Mouse (Mus musculus): Measurements from ENCODE around the gene Tet3. TPM values are rescaled to one million over a fixed set of nuclear protein-coding genes. Genes with fewer than 3 reads are reported as not detected.

The Tet3 gene
- polyA plus RNA-seq, 1 experiment, result 65.6 TPM

DNA sequence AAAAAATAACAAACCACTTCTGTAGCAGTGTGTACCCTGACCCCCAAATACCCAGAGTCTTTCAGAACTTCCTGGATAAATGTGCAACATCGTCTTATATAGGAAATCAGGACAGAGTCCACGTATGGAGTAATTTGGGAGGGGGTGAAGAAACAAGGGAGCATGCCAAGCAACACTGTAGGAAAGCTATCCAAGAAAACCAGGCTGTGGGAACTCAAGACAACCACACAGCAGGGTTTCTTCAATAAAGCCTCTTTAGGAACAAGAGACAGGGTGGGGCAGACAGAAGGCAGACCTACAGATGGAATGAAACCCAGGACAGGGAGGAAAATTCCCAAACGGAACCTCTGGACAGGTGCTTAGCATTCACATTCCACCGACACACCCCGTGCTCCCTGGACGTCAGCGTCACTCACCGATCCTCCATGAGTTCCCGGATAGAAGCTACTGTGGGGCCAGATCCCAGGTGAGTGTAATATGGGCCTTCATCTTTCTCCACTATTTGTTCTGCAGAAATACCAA is 73.3 kb downstream of the Tet3 start:
- TF ChIP-seq CTCF (IDR thresholded peaks at IDR 0.05; ENCODE audit: insufficient read depth, low read depth, low read length) (no peak), POLR2A (IDR thresholded peaks at IDR 0.05; ENCODE audit: insufficient read depth, low read depth, low read length) (no peak)
- Histone ChIP-seq H3K4me1 (ENCODE audit: control insufficient read depth, insufficient read depth, low read length) (peaks cover 5% of the 10 kb centered on the region), H3K27ac (ENCODE audit: insufficient read depth, low read depth, low read length) (no peak overlapping the region), H3K4me3 (ENCODE audit: insufficient read depth, low read depth, low read length) (no peak overlapping the region)
- WGBS, result 77% methylated on average over 9 of the region's 9 CpGs

DNA sequence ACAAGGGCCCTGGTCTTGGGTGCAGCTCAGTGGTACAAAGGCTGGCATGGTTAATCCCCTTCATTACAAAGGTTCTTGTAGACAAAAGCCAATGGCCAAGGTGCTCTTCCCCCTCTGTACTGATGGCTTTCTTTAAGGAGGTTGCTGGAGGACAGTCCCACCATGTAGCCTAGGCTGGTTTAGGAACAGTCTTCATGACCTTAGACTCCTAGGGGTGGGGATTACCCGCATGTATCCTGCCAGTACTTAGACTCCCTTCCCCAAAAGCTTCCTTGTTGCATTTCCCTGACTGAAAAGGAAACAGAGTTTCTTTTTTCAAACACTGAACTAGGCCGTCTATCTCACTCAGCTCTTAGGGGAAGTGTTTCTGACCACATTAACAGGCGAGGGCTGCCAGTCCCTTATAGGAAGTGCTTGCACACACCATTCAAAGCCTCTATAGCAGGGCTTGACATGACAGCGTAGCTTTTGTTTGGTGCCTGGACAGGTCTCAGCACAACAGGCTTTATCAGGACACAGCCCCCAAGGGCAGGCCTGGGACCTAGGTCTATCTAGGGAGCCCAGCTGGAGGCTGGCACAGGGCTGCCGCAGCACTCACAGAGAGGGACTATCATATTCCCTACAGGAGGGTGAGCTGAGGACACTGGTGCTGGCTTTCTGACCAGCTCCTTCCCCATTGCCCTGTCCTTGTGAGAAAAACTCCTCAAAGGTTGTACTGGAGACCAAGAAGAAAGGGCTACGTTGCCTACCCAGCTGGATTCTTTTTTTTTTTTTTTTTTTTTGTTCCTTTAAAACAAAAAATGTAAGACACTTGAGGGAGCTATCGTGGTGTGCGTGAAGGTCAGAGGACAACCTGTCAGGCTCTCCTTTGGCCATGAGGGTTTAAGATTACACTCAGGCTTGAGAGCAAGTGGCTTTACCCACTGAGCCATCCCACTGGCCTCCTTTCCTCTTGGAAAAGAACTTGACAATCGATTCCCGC is 77.1 kb downstream of the Tet3 start:
- H3K4me1 ChIP-seq (ENCODE audit: control insufficient read depth, insufficient read depth, low read length), result no peaks in the 10 kb centered on the region; the same call in 1 of the 2 replicates
- no peak overlapping the region for H3K27ac ChIP-seq (ENCODE audit: insufficient read depth, low read depth, low read length)
- no peak overlapping the region for H3K4me3 ChIP-seq (ENCODE audit: insufficient read depth, low read depth, low read length)
- 75% methylated on average over 10 of the region's 10 CpGs for WGBS
- TF ChIP-seq CTCF (IDR thresholded peaks at IDR 0.05; ENCODE audit: insufficient read depth, low read depth, low read length) (no peak), POLR2A (IDR thresholded peaks at IDR 0.05; ENCODE audit: insufficient read depth, low read depth, low read length) (no peak)

DNA sequence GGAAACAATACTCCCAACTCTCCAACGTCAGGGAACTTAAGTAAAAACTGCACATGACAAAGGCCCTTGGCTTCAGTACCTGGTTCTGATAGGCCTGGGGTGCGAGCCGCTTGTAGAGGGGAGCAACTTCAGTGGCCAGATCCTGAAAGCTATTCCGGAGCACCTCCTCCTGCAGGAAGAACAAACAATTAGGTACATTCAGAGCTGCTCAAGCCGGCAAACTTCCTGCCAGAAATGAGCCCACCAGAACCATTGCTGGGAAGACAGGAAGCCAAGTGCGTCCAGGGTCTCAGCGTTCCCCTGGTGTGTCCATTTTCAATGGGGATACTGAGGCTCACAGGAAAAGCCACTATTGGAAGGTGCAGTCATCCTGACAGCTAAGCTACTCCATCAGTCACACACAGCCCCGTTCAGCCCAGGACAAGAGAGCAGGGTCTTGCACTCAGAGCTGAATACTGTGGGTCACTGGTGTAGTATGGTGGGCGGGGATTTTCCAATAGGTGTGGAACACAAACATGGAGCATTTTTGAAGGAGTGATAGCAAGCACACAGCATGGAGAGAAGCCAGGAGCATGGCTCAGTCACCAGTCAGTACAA is 85.1 kb downstream of the Tet3 start:
- Histone ChIP-seq H3K4me1 (ENCODE audit: control insufficient read depth, insufficient read depth, low read length) (peaks cover 6% of the 10 kb centered on the region; the same call in 1 of the 2 replicates), H3K27ac (ENCODE audit: insufficient read depth, low read depth, low read length) (no peak overlapping the region), H3K4me3 (ENCODE audit: insufficient read depth, low read depth, low read length) (no peak overlapping the region)
- 74% methylated on average over 9 of the region's 9 CpGs for WGBS
- TF ChIP-seq CTCF (IDR thresholded peaks at IDR 0.05; ENCODE audit: insufficient read depth, low read depth, low read length) (no peak), POLR2A (IDR thresholded peaks at IDR 0.05; ENCODE audit: insufficient read depth, low read depth, low read length) (no peak)

DNA sequence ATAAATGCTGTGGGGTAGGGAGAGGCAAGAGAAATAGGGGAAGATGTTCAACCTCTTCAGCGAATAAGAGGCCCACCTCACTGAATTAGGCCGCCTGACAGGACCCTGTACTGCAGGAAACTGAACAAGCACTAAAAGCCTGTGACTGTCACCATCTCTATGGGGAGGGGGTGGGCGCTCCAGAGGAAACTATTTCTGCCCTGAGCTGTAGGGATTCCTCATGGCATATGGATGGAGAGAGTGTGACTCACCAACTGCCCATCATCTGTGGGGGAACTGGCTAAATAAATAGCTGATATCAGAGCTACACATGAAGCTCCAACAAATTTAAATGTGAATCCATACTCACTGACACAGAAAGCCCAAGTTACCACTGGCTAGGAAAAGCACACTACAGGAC is 87.5 kb downstream of the Tet3 start:
- TF ChIP-seq CTCF (IDR thresholded peaks at IDR 0.05; ENCODE audit: insufficient read depth, low read depth, low read length) (no peak), POLR2A (IDR thresholded peaks at IDR 0.05; ENCODE audit: insufficient read depth, low read depth, low read length) (no peak)
- no peak overlapping the region for H3K27ac ChIP-seq (ENCODE audit: insufficient read depth, low read depth, low read length)
- peaks cover 6% of the 10 kb centered on the region; the same call in 1 of the 2 replicates for H3K4me1 ChIP-seq (ENCODE audit: control insufficient read depth, insufficient read depth, low read length)
- H3K4me3 ChIP-seq (ENCODE audit: insufficient read depth, low read depth, low read length), result no peak overlapping the region
- WGBS, result 75% methylated on average over 3 of the region's 3 CpGs

DNA sequence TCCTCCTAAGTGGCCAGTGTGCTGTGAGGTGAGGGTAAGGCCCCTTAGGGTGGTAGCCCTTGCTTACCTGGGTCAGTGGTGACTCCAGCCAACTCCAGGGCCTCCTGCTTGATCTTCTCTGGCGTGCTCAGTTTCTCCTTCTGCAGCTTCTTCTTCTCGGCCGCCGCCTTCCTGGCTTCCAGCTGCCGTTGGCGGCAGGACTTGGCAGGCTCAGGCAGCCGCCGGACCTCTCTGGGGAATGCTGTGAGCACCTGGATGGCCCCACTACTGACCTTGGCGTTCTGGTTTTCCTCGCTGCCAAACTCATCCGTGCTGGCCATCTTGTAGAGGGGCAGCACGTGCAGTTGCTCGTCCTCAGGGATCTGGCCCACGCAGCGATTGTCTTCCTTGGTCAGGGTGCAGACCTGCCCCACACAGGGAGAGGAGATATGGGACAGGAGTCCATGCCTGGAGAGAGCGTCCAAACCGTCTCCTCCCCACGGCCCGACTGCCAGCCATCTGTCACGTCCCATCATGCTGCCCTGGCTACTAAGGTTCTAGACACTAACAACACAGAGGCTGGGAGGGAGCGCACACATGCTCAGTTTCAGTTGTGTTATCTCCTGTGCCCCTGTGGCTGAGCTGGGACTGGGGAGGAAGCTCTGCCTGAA is 88.4 kb downstream of the Tet3 start:
- Histone ChIP-seq H3K4me3 (ENCODE audit: insufficient read depth, low read depth, low read length) (no peak overlapping the region), H3K27ac (ENCODE audit: insufficient read depth, low read depth, low read length) (no peak overlapping the region), H3K4me1 (ENCODE audit: control insufficient read depth, insufficient read depth, low read length) (peaks cover 6% of the 10 kb centered on the region; the same call in 1 of the 2 replicates)
- TF ChIP-seq POLR2A (IDR thresholded peaks at IDR 0.05; ENCODE audit: insufficient read depth, low read depth, low read length), result no peak
- no peak for TF ChIP-seq CTCF (IDR thresholded peaks at IDR 0.05; ENCODE audit: insufficient read depth, low read depth, low read length)
- 87% methylated on average over 21 of the region's 21 CpGs for WGBS

DNA sequence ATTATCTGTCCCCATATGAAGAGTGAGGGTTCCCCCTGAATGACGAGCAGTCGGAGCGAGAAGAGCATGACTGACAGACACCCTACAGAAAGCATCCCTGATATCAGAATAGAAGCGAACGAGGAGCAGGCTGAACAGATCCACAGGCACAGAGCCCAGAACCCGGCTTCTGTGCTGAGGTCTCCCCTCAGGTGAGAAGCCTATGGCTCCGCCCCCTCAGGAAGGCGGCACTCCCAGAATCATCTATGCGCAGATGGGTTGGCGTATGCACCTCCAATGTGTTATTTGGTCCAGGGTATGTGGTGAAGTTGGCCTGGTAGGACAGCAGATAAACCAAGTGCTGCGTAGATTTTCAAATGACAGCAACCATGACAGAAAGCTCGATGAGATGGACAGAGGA is 95.8 kb downstream of the Tet3 start:
- Histone ChIP-seq H3K27ac (ENCODE audit: insufficient read depth, low read depth, low read length) (no peak overlapping the region), H3K4me1 (ENCODE audit: control insufficient read depth, insufficient read depth, low read length) (no peaks in the 10 kb centered on the region), H3K4me3 (ENCODE audit: insufficient read depth, low read depth, low read length) (no peak overlapping the region)
- 83% methylated on average over 12 of the region's 12 CpGs for WGBS
- TF ChIP-seq POLR2A (IDR thresholded peaks at IDR 0.05; ENCODE audit: insufficient read depth, low read depth, low read length), result no peak
- no peak for TF ChIP-seq CTCF (IDR thresholded peaks at IDR 0.05; ENCODE audit: insufficient read depth, low read depth, low read length)

DNA sequence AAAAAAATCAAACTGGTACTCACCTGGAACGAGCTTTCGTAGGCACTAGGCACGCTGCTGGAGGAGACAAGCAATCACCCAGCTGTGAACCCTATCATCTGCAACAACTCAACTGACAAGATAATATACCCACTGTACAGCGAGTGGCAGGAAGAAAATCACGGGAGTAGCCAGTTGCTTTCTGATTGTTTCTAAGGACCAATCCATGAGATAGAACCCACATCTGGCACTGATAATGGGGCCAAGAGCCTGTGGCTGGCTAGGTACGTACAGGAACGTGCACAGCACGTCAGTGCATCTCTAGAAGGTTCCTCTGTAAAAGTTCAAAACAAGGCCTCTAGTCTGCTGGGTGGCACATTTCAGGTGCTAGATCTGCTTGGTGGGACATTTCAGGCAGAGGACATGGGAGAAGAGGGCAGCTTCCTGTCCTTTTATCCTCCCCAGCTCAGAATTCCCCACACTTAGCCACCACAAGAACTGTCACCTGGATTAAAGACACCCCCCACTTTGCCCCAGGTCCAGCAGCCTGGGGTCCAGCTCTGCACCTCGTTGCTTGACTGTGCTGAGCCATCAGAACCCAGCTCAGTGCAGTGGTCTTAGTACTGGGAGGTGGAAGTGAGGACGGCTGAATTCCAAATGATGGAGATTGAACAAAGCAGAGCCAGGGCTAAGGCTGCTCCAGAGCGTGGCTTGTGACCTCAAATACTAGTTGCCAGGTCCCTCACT is 97.2 kb downstream of the Tet3 start:
- no peaks in the 10 kb centered on the region for H3K4me1 ChIP-seq (ENCODE audit: control insufficient read depth, insufficient read depth, low read length)
- no peak overlapping the region for H3K27ac ChIP-seq (ENCODE audit: insufficient read depth, low read depth, low read length)
- no peak overlapping the region for H3K4me3 ChIP-seq (ENCODE audit: insufficient read depth, low read depth, low read length)
- WGBS, result 55% methylated on average over 11 of the region's 11 CpGs
- TF ChIP-seq POLR2A (IDR thresholded peaks at IDR 0.05; ENCODE audit: insufficient read depth, low read depth, low read length) (no peak), CTCF (IDR thresholded peaks at IDR 0.05; ENCODE audit: insufficient read depth, low read depth, low read length) (no peak)

DNA sequence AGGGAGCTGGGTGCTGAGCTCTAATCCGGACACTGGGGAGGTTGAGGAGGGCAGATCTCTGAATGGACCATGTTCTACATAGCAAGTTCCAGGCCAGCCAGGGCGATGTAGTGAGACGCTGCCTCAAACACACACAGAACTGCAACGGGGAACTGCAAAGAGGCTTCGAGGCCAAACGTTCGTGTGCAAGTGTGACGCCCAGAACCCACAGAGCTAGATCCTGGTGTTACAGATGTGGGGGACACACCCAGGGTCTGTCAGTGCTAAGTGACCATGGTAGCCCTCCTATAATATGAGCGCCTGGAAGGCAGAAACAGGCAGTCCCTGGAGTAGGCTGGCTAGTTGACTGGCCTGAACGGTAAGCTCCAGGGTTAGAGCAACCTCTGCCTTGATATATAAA is 101.4 kb downstream of the Tet3 start:
- WGBS, result 90% methylated on average over 10 of the region's 10 CpGs
- TF ChIP-seq POLR2A (IDR thresholded peaks at IDR 0.05; ENCODE audit: insufficient read depth, low read depth, low read length) (no peak), CTCF (IDR thresholded peaks at IDR 0.05; ENCODE audit: insufficient read depth, low read depth, low read length) (no peak)
- no peaks in the 10 kb centered on the region for H3K4me1 ChIP-seq (ENCODE audit: control insufficient read depth, insufficient read depth, low read length)

More for the DNA sequence above, 101.4 kb downstream of the Tet3 start:
- no peak overlapping the region for H3K27ac ChIP-seq (ENCODE audit: insufficient read depth, low read depth, low read length)
- no peak overlapping the region for H3K4me3 ChIP-seq (ENCODE audit: insufficient read depth, low read depth, low read length)
